Mouse (Mus musculus) liver, adult 2 months (tissue): Measurements from ENCODE around the gene Rnls.

Experiments used
- CTCF ChIP-seq: fragments of 200-500 bp; IDR thresholded peaks from 2 replicates; pipeline ENCODE4 v1.5.1; 2011; ENCODE audit warnings: low read depth, low read length, control low read depth
- POLR2A ChIP-seq: fragments of 200-500 bp; IDR thresholded peaks from 2 replicates; pipeline ENCODE4 v1.6.1; 2011; ENCODE audit warnings: low read length, control low read depth; ENCODE audit not compliant: insufficient read depth; ENCODE audit errors: extremely low read depth

- TF ChIP-seq POLR2A, result no peak
- no peak for TF ChIP-seq CTCF
Measured at GRCm38 (mm10) chr19:33091324-33091723, 300.8 kb downstream of the Rnls start.
